ENCODE assay signal across 8 mouse cellular contexts in the genomic region with DNA sequence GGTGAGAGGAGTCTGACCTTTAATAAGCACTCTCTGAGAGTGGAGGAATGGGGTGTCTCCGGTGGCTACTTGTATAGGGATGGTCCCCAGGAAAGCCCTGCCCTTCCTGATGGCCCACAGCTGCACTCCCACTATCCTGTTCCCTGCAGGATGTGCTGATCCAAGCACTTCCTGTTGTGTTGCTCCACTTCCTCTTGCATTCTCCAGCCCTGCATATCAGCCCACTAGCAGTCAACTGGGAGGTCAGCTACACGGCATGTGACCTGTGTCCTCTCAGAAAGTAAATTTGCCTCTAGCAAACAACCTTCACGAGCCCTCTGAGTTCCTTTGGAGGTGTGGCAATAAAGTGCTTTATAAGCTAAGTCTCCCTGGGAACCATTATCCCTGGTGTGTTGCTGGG. TPM values are rescaled to one million over a fixed set of nuclear protein-coding genes. Genes with fewer than 3 reads are reported as not detected.
DNase-seq lines count a peak whose midpoint lies in the region; ATAC-seq lines count a peak whose summit lies in the region.
"Had no signal": no experiment of that assay in that cellular context is flagged by ENCODE, and none has a peak within 500 bp of the region (broad histone marks: within the 10 kb centered on the region; RNA-seq: fewer than 3 reads in every experiment).

No protein-coding gene starts in this region.

- peak; percentile 55 for DNase-seq in adrenal gland, postnatal 10 days
- DNase-seq in kidney, adult 8-10 months: peak; percentile 79 to 90
- DNase-seq in lung, postnatal 10 days: peak; percentile 77
- DNase-seq in embryo, embryonic 10.5 days (ENCODE audit: low spot score): no peak
- DNase-seq in cerebellum, postnatal 25 days: no peak
- DNase-seq: forebrain, postnatal 0 days had no signal

- ATAC-seq in granulocyte monocyte progenitor cell, adult 5-6 weeks (replicated peaks; ENCODE audit: poor library complexity, severe bottlenecking): peak; percentile 48
- no peak for ATAC-seq in activated CD4-positive, CD25-positive, alpha-beta regulatory T cell, adult 4 months
- ATAC-seq: forebrain, postnatal 0 days had no signal

RNA-seq across cellular contexts. Expression of a gene that starts 11.3 kb away (rescaled TPM):
- total RNA-seq in adrenal gland, postnatal 10 days (2021): 100 to 1,000 TPM; 108 to 126 TPM
- total RNA-seq in granulocyte monocyte progenitor cell, adult 5-6 weeks (2014; fragmentation: Nextera tagmentation): 30.0 and 33.7 TPM in 2 replicates
- total RNA-seq in granulocyte monocyte progenitor cell, adult 5-6 weeks (2017): 17.5 and 32.3 TPM in 2 replicates
- polyA plus RNA-seq in activated CD4-positive, CD25-positive, alpha-beta regulatory T cell, adult 4 months (2017; shearing (Covaris generic)): 10 to 100 TPM; 46.8 to 47.3 TPM

Comparison
In these comparisons a context has a peak if more than half of its experiments do, and no peak if none do; other contexts are left out.
1. DNase-seq: peak in adrenal gland, postnatal 10 days (single experiment), kidney, adult 8-10 months (2 of 2) and lung, postnatal 10 days (single experiment); none in embryo, embryonic 10.5 days (single experiment) and cerebellum, postnatal 25 days (0 of 2).